Mouse (Mus musculus) heart, postnatal 0 days (tissue): ENCODE results near the gene Skap2. TPM values are rescaled to one million over a fixed set of nuclear protein-coding genes. Genes with fewer than 3 reads are reported as not detected.

Experiments
- ATAC-seq: fragments of 200-750 bp; cut with Nextera tagmentation; 2 replicates; pipeline ENCODE4 v1.8.0; 2017; ENCODE audit warnings: low read depth, moderate number of reproducible peaks, moderate library complexity; ENCODE audit not compliant: insufficient read depth
- DNase-seq: peaks from one replicate; pipeline ENCODE4 v3.0.0-alpha.2; 2016; ENCODE audit warnings: low spot score
- H3K27ac ChIP-seq: fragments of 300-500 bp; sonication (generic); 2 replicates; pipeline ENCODE4 v1.5.1; 2014; ENCODE audit warnings: low read depth, mild to moderate bottlenecking
- H3K27me3 ChIP-seq: fragments of 300-500 bp; sonication (generic); 2 replicates; pipeline ENCODE4 v1.6.1; 2014; ENCODE audit warnings: low read length, mixed read lengths; ENCODE audit not compliant: control insufficient read depth, insufficient read depth
- H3K36me3 ChIP-seq: fragments of 300-500 bp; sonication (generic); replicated peaks from 2 replicates; pipeline ENCODE4 v1.6.1; 2014; ENCODE audit warnings: low read length, mixed read lengths; ENCODE audit not compliant: control insufficient read depth, insufficient read depth
- H3K4me1 ChIP-seq: fragments of 300-500 bp; sonication (generic); 2 replicates; pipeline ENCODE4 v1.6.1; 2014; ENCODE audit warnings: antibody characterized with exemption; ENCODE audit not compliant: control insufficient read depth, insufficient read depth
- H3K4me2 ChIP-seq: fragments of 300-500 bp; sonication (generic); 2 replicates; pipeline ENCODE4 v1.6.1; 2014; ENCODE audit warnings: low read depth, mild to moderate bottlenecking, low read length, moderate library complexity
- H3K4me3 ChIP-seq: fragments of 300-500 bp; sonication (generic); 2 replicates; pipeline ENCODE4 v1.5.1; 2014; ENCODE audit warnings: low read depth, low read length
- H3K9ac ChIP-seq: fragments of 300-500 bp; sonication (generic); replicated peaks from 2 replicates; pipeline ENCODE4 v1.6.1; 2014; ENCODE audit warnings: low read depth, low read length, mixed read lengths
- H3K9me3 ChIP-seq: fragments of 300-500 bp; sonication (generic); replicated peaks from 2 replicates; pipeline ENCODE4 v1.6.1; 2016; ENCODE audit warnings: low read length; ENCODE audit not compliant: control insufficient read depth
- CTCF ChIP-seq: IDR thresholded peaks from 2 replicates; pipeline ENCODE4 v1.5.1; 2016; ENCODE audit warnings: antibody characterized with exemption, control low read depth, low read depth
- EP300 ChIP-seq: IDR thresholded peaks from 2 replicates; pipeline ENCODE4 v1.6.1; 2016; ENCODE audit warnings: antibody characterized with exemption, low read depth
- WGBS: fragments of 180-500 bp; shearing (Covaris S2); extraction: QIAGEN DNeasy Blood & Tissue Kit; methylation state at CpG from one replicate; pipeline ENCODE4 v1.1.7; 2014; 5-methylcytosine and 5-hydroxymethylcytosine counted together
- polyA plus RNA-seq: library from polyadenylated mRNA; unstranded; fragments of >200 nt; fragmentation: Nextera tagmentation; extraction: Ambion mirVana; gene quantifications from 2 replicates; pipeline ENCODE4 v1.2.1, GENCODE M21; 2015
- total RNA-seq: library from RNA; depleted of rRNA; stranded (reverse); fragments of >200 nt; gene quantifications from 2 replicates; pipeline ENCODE4 v1.2.3, GENCODE M21; 2014; ENCODE audit warnings: low replicate concordance; rRNA removed

Gene Skap2
- total RNA-seq = 2.7 and 13.9 TPM in 2 replicates
- polyA plus RNA-seq = 9.2 and 10.7 TPM in 2 replicates

DNA sequence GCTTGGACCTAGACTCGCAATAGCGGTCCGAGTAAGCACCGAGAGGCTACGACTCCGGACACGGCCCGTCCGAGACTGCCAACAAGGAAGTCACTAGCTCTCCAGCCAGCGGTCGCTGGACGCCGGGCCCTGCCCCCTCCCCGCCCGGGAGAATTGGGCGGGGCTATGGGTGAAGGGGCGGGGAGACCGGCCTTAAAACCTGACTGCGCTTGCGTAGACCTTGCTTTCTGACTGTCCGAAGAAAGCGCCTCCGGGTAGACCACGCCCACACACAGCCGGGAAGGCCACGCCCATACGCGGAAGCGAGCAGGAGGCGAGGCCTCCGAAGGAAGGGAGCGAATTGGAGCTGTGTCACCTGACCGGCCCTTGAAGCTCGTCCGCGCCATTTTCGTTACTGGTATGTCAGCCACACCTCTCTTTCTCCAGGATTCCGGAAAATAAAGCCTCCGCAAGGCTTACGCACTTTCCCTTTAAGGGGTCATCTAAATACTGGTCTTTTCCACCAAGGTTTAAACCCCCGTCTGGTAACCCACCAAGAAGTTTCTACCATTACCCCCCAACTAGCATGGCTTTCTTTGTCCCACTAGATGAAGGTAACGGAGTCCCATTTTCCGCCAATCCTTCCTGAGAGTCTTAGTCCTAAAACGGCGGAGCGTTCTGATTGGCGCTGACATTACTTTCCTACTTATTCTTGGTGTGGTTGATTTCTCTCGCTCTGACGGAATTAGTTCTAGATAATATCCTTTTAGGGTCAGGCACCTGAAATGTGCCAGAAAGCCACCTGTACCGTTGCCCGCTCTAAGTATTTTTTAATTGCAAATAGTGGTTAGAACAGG is at the start of gene Skap2:
TSS of gene Skap2 (minus strand) at position 141 of the 836 bp plus-strand sequence.
- peak within 1 kb of the TSS; percentile 30 for H3K9ac ChIP-seq
- WGBS = 1% methylated on average over 51 of the region's 51 CpGs
- peaks cover 5% of the 10 kb centered on the region; the same call in 1 of the 2 replicates for H3K4me1 ChIP-seq
- peaks cover 39% of the 10 kb centered on the region for H3K27me3 ChIP-seq
- ATAC-seq (peak; percentile 100), DNase-seq (peak; percentile 98)
- H3K4me2 ChIP-seq = peak within 1 kb of the TSS; percentile 78
- no peaks in the 10 kb centered on the region for H3K9me3 ChIP-seq
- no peak for TF ChIP-seq EP300
- no peak for TF ChIP-seq CTCF
- peak within 1 kb of the TSS; percentile 23; the same call in 1 of the 2 replicates for H3K27ac ChIP-seq
- H3K4me3 ChIP-seq = peak within 1 kb of the TSS; percentile 56
- no peaks in the 10 kb centered on the region for H3K36me3 ChIP-seq

DNA sequence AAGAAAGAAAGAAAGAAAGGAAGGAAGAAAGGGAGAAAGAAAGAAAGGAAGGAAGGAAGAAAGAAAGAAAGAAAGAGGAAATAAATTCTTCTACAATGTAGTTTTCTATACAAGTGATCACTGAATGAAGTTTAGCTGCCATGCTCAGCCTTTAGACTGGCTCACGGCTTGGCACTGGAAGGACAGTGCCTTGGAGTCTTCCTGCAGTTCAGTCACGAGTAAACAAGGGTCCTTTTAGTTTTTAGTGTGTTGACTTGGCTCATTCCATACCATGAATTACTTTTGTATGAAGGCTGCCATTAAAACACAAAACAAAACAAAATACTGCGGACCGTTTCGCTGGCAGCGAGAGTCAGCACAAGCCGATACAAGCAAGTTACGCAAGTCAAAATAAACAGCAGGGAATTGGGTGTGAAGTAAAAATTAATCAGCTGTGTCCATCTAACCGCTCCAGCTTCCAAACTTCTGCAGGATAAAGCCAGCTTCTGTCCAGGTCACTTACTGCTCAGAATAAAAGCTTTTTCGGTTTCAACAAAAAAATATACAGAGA is 46.6 kb upstream of the Skap2 start:
- WGBS = 74% methylated on average over 10 of the region's 10 CpGs
- H3K9ac ChIP-seq = no peak overlapping the region
- no peaks in the 10 kb centered on the region for H3K9me3 ChIP-seq
- ATAC-seq (no peak), DNase-seq (no peak)
- H3K4me1 ChIP-seq = no peaks in the 10 kb centered on the region
- no peaks in the 10 kb centered on the region for H3K36me3 ChIP-seq
- TF ChIP-seq EP300 (no peak), CTCF (no peak)
- H3K4me2 ChIP-seq = no peak overlapping the region
- no peak overlapping the region for H3K27ac ChIP-seq
- H3K4me3 ChIP-seq = no peak overlapping the region
- peaks cover 11% of the 10 kb centered on the region; the same call in 1 of the 2 replicates for H3K27me3 ChIP-seq

DNA sequence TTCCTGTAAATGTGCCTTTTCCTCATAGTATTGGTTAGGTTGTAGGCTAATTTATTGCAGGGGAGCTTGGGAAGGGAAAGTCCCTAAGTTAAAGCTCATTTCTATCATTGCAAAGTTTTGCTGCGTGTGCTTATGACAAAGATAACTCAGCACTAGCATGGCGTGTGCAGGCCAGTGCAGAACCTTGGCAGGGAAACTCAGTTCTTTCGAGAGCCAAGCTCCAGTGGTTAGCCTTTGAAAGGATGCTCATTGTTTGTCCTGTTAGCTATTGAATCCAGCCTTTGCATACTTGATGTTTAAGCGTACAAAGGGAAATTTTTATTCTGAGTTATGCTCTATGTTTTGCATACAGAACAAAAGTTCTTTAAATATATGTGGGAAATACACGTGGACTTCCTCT is 45.8 kb upstream of the Skap2 start:
- Histone ChIP-seq H3K27me3 (peaks cover 11% of the 10 kb centered on the region; the same call in 1 of the 2 replicates), H3K27ac (no peak overlapping the region), H3K4me1 (no peaks in the 10 kb centered on the region), H3K9me3 (no peaks in the 10 kb centered on the region), H3K4me3 (no peak overlapping the region), H3K9ac (no peak overlapping the region), H3K4me2 (no peak overlapping the region), H3K36me3 (no peaks in the 10 kb centered on the region)
- TF ChIP-seq CTCF (no peak), EP300 (no peak)
- WGBS = 62% methylated on average over 5 of the region's 5 CpGs
- no peak for ATAC-seq
- no peak for DNase-seq

DNA sequence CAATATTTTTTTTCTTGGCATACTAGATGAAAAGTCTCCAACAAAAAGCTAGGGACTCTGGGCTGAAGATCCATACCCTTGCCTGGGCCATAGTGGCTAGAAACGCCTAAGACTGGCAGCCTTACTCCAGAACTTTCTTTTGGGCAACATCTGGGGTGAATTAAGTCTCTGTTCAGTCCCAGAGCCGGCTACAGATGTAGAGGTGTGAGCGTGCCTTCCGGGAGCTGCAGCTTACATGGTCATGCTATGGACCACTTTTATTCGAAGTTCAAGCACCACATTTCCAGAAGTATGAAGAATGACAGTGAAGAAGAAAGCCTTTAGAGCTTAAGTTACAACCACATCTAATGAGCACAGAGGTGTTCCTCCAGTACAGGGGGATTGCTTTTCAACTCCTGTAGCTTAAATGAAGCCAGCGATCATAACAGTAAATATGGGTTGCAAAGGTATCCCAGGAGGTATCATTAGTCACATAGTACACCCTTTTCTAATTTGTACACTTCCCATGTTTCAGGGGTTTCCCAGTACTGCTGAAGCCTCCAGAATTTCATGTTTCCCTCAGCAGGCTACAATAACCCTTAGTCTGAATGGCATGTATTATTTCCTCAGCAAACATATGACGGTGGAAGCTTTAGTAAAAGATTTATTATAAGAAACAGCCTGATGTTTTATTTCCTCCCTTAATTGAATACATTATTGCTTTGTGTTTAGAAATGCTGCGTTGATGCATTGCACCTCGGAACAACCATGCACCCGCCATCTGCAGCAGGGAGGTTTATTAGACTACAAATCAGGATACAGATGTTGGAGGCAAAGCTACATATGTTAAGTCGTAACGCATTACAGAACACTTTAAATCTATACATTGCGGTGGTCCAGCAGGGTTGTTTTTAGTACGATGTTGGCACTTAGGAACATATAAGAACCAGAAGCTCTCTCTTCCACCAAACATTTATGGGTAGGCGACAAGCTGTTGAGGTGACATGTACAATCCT is 41.5 kb upstream of the Skap2 start:
- Histone ChIP-seq H3K27me3 (peaks cover 9% of the 10 kb centered on the region; the same call in 1 of the 2 replicates), H3K4me3 (no peak overlapping the region), H3K9ac (no peak overlapping the region), H3K27ac (no peak overlapping the region), H3K4me2 (no peak overlapping the region), H3K4me1 (no peaks in the 10 kb centered on the region), H3K36me3 (no peaks in the 10 kb centered on the region), H3K9me3 (no peaks in the 10 kb centered on the region)
- ATAC-seq = no peak
- no peak for DNase-seq
- 83% methylated on average over 15 of the region's 15 CpGs for WGBS
- no peak for TF ChIP-seq EP300
- no peak for TF ChIP-seq CTCF

DNA sequence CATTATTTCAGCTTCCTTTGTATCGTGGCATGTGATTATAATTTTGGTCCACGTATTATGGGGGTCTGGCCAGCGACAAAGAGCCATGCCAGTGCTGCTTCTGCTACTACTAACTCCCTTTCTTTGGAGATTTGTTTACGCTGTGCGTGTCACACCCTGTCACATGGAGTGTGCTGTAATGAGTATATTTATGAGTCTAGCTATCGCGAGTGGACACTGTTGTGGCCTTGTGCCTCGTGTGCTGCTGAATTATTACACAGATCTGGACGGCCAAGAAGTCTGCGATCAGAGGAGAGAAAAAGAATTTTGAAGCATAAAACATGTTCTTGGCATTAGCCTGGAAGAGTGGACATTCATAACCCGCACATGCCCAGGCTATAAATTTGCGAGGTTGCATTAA is 37.7 kb upstream of the Skap2 start:
- no peaks in the 10 kb centered on the region for H3K9me3 ChIP-seq
- TF ChIP-seq CTCF (no peak), EP300 (no peak)
- no peak overlapping the region for H3K27ac ChIP-seq
- ATAC-seq = no peak
- H3K27me3 ChIP-seq = no peaks in the 10 kb centered on the region
- H3K4me3 ChIP-seq = no peak overlapping the region
- H3K4me2 ChIP-seq = no peak overlapping the region
- H3K36me3 ChIP-seq = no peaks in the 10 kb centered on the region
- H3K4me1 ChIP-seq = no peaks in the 10 kb centered on the region
- no peak for DNase-seq
- WGBS = 83% methylated on average over 12 of the region's 12 CpGs
- no peak overlapping the region for H3K9ac ChIP-seq
